Mouse (Mus musculus) kidney, adult 2 months (tissue): Measurements from ENCODE around the gene Tmem150b.

ENCODE experiments used
- CTCF ChIP-seq: fragments of 200-500 bp; conservative IDR thresholded peaks from 2 replicates; pipeline ENCODE4 v1.5.1; 2011; ENCODE audit warnings: low read depth, mild to moderate bottlenecking, control low read depth, low read length, moderate library complexity, mixed read lengths; ENCODE audit not compliant: insufficient read depth, insufficient read length
- POLR2A ChIP-seq: fragments of 200-500 bp; IDR thresholded peaks from one replicate; pipeline ENCODE4 v1.6.1; 2011; ENCODE audit warnings: low read depth, low read length, control low read depth

GRCm38 (mm10) chr7:4724359-4724758 is 690 bp downstream of the Tmem150b start:
- TF ChIP-seq POLR2A (no peak), CTCF (no peak)
